Mouse (Mus musculus): Measurements from ENCODE around the gene Arl6ip1. TPM values are rescaled to one million over a fixed set of nuclear protein-coding genes. Genes with fewer than 3 reads are reported as not detected.

The Arl6ip1 gene
- total RNA-seq, 1 experiment from 2014 or later = 189 TPM

- ATAC-seq (replicated peaks in 1 of 2; ENCODE audit: insufficient read depth in 1 of 2, low FRiP score in 2 of 2, low TSS enrichment in 1 of 2, low read depth in 1 of 2, poor library complexity in 2 of 2, severe bottlenecking in 2 of 2) = no peak
These were observed 10.3 kb downstream of the Arl6ip1 start for GRCm38 (mm10) chr7:118119142-118119541.

DNA sequence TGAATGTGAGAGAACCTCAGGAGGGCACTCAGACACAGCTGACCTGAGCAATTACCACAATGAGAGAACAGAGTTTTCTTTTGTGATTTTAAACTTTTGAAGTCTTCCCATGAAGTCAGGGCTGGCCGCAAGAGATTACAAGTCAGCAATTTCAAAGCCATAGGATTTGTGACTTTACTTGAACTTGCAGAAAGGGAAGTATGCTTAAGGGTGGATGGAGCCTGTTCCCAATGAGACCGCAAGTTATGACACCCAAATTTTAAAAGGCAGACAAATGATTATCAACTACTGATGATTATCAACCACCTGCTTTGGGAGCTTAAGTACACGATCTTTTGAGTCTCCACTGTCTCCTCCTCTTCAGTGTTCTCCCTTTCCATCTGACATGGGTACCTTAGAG, 11.0 kb downstream of the Arl6ip1 start:
- ATAC-seq (replicated peaks in 1 of 2; ENCODE audit: insufficient read depth in 1 of 2, low FRiP score in 2 of 2, low TSS enrichment in 1 of 2, low read depth in 1 of 2, poor library complexity in 2 of 2, severe bottlenecking in 2 of 2) = no peak

DNA sequence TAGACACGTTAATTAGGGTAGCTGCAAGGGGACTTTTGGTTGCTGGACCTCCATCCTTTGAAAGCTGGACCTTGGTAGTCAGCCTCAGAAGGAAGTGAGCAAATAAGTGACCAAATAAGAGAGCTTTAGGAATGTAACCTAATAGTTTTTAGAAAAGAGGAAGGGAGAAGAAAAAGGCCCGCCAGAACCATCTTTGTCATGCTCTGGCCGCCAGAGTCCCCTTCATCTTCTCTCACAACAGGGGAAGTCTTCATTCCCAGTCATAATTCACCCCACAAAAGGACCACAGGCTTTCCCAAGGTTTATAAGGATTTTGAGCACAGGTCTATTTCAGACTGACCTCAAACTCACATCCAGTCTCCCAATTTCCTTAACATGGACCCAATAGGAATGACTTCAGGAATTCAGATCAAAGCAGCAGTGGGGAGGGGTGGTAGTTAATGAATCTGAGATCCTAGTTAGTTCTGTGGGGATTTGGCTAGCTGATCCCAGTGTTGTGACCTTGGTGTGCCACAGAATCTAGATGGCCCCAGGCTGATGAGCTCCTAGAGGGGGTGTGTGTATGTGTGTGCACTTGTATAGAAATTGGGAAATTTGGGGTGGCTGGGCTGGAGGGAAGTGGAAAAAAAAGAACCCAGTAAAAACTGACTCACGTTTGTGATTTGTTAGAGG, 11.8 kb downstream of the Arl6ip1 start:
- no peak for ATAC-seq (replicated peaks in 1 of 2; ENCODE audit: insufficient read depth in 1 of 2, low FRiP score in 2 of 2, low TSS enrichment in 1 of 2, low read depth in 1 of 2, poor library complexity in 2 of 2, severe bottlenecking in 2 of 2)

DNA sequence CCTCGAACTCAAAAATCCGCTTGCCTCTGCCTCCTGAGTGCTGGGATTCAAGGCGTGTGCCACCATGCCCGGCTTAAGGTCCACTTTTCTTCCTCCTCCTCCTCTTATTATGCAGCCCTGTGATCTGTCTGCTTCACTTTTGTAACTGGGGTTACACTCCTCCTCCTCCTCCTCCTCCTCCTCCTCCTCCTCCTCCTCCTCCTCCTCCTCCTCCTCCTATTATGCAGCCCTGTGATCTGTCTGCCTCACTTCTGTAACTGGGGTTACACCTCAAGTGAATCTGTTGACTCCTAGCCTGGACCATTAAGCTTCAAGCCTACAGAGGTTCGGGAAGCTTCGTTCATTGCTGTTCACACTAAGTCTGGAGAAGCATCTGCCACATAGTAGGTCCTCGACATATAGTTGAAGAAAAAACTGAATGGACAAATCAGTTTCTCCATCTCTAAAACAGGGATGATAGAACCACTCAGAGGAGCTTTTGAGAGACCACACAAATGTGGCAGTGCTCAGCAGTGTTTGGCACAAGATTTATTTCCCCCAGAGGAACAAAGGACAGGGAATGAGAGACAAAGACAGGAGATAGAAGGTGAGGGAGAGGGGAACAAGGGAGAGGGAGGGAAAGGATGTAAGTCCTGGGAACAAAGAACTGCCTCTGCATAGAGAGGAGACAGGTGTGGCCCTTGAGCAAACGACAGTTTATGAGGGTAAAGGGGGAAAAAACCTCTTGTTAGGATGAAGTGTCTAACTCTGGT, 12.5 kb downstream of the Arl6ip1 start:
- no peak for ATAC-seq (replicated peaks in 1 of 2; ENCODE audit: insufficient read depth in 1 of 2, low FRiP score in 2 of 2, low TSS enrichment in 1 of 2, low read depth in 1 of 2, poor library complexity in 2 of 2, severe bottlenecking in 2 of 2)

- peak; percentile 72 to 84 for ATAC-seq (replicated peaks in 1 of 2; ENCODE audit: insufficient read depth in 1 of 2, low FRiP score in 2 of 2, low TSS enrichment in 1 of 2, low read depth in 1 of 2, poor library complexity in 2 of 2, severe bottlenecking in 2 of 2)
These were observed 13.4 kb downstream of the Arl6ip1 start, which contains the start of gene Rps15a for GRCm38 (mm10) chr7:118115877-118116568. TSS of gene Rps15a (minus strand) at chr7:118116188.

GRCm38 (mm10) chr7:118115533-118115876, 14.0 kb downstream of the Arl6ip1 start:
- ATAC-seq (replicated peaks in 1 of 2; ENCODE audit: insufficient read depth in 1 of 2, low FRiP score in 2 of 2, low TSS enrichment in 1 of 2, low read depth in 1 of 2, poor library complexity in 2 of 2, severe bottlenecking in 2 of 2) = peak; percentile 11 to 20; a peak in 3 of 4 replicates

- ATAC-seq (replicated peaks in 1 of 2; ENCODE audit: insufficient read depth in 1 of 2, low FRiP score in 2 of 2, low TSS enrichment in 1 of 2, low read depth in 1 of 2, poor library complexity in 2 of 2, severe bottlenecking in 2 of 2) = no peak
These were observed 15.7 kb downstream of the Arl6ip1 start for GRCm38 (mm10) chr7:118113541-118114297.

DNA sequence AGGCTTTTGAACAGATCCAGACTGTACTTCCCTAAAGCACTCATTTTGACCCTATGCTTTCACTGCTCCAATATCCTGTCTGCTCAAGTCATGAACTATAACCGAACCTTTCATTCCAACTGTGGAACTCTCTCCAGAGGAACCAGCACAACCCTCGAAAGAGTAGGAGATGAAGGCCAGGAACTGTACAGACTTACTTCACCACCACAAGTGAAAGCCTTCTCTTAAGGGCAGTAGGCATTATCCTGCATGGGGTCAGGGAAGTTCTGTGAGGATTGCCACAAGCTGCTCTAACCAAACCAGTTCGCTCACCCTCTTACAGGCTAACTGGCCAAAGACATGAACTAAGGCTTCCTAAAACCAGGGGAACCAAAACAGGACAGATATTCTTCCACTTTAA, 18.3 kb downstream of the Arl6ip1 start:
- ATAC-seq (replicated peaks in 1 of 2; ENCODE audit: insufficient read depth in 1 of 2, low FRiP score in 2 of 2, low TSS enrichment in 1 of 2, low read depth in 1 of 2, poor library complexity in 2 of 2, severe bottlenecking in 2 of 2) = no peak

- ATAC-seq (replicated peaks in 1 of 2; ENCODE audit: insufficient read depth in 1 of 2, low FRiP score in 2 of 2, low TSS enrichment in 1 of 2, low read depth in 1 of 2, poor library complexity in 2 of 2, severe bottlenecking in 2 of 2) = no peak
These were observed 21.8 kb downstream of the Arl6ip1 start for GRCm38 (mm10) chr7:118107671-118108070.

DNA sequence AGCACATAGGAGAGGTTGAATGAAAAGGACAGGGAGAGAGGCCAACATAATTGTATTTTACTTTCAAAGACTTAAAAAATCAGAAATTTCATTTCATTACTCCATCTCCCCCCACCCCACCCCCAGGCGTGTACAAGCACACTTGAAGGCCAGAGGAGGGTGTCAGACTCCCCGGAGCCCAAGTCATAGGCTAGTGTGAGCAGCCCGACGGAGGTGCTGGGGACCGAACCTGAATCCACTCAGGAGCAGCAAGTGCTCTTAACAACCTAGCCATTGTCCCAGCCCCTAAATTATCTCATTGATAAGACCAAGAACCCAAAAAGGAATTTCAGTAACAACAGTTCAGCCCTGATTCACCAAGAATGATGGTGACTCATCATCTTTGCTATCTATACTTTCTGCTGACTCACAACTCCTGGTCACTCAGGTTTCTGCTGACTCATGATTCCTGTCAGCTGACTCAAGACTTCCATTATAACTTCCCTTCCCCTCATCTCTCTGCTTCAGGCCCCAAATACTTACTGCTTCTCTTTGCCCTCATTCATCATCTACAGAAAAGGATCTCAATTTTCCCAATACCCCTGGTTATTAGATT, 24.9 kb downstream of the Arl6ip1 start:
- no peak for ATAC-seq (replicated peaks in 1 of 2; ENCODE audit: insufficient read depth in 1 of 2, low FRiP score in 2 of 2, low TSS enrichment in 1 of 2, low read depth in 1 of 2, poor library complexity in 2 of 2, severe bottlenecking in 2 of 2)

DNA sequence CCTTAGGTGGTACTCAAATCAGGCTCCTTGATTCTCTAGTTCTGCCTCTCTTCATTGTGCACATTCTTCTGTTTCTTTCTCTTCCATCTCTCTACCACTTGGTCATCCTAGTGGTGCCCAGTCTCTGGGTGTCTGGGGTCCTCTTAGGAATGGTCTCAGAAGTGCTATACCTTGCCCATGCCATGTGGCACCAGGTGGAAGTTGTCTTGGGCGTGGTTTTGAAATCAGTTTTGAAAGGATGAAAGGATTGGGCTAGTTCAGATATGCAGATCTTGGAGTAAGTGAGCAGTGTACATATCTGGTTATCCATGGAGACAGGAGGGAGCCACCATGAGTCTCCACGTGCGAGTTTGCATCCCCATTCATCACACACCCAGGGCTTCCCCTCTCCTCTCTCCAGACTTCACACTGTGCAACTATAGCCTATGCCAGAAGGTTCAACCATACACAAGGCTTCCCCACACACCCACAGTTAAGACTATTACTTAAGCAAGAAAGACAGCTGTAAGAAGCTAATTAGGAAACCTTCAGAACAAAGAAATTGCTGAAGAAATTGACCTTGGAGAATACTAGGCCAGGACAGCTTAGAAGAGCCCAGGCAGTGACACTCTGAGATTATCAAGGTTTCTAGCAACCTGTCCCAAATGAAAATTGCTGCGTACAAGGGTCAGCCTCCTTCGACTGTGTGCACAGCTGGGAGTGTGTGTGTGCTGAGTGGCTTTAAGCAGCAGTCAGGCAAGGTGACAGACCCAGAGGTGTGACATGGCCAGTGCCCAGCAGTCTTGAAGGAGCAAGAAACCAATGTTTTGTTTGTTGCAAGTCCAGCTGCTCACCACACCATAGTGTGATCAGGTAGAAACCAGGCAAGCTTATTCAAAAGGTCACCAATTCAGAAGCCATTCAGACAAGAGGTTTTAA, 25.7 kb downstream of the Arl6ip1 start:
- no peak for ATAC-seq (replicated peaks in 1 of 2; ENCODE audit: insufficient read depth in 1 of 2, low FRiP score in 2 of 2, low TSS enrichment in 1 of 2, low read depth in 1 of 2, poor library complexity in 2 of 2, severe bottlenecking in 2 of 2)

DNA sequence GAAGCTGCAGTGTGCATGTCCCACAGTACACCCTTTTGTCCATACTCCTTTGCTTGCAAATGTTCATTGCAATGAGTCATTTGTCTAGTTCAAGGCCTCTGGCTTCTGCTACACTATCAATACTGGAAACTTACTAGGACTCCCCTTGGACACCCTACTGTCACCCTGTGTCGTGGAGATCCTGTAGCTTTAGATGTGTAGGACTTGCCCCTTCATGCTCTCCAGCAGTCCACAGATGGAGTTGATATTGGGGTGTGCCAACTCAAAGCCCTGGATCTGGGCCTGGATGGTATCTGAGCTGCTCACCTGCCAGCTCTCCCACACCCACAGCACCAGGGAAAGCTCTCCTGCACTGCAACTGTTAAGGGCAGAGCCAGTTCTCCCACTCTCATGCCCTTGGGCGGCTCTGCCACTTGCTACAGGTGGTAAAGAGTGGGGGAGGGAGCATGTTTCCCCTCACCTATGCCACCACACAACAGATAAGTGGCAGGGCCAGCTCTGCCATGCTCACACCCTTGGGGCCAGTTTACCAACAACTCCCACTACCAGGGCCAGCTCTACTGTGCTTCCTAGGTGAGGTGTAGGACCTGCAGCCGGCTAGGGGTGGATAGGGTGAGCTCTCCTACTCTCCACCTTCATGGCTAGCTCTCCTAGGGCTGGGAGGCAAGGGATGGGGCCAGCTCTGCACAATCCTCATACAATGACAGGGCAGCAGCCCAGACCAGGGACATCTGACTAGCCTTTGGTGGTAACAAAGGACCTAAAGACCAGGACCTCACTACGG, 26.6 kb downstream of the Arl6ip1 start:
- no peak for ATAC-seq (replicated peaks in 1 of 2; ENCODE audit: insufficient read depth in 1 of 2, low FRiP score in 2 of 2, low TSS enrichment in 1 of 2, low read depth in 1 of 2, poor library complexity in 2 of 2, severe bottlenecking in 2 of 2)

DNA sequence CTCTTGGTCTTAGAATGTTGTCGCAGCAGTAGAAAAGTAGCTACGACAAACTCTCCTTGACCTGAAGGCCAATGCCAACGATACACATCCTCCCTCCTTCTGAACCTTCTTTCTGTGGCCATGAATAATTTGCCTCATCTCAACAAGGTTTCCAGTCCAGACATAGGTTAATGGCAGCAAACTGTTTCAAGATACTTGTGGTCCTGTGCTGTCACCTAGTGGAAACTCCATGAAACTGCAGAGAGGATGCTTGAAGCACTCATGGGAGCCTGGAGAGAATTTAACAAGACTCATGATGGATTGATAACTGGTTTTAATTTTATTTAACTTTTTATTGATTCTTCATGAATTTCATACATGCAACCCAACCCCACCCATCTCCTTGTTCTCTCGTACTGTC, 27.2 kb downstream of the Arl6ip1 start:
- ATAC-seq (replicated peaks in 1 of 2; ENCODE audit: insufficient read depth in 1 of 2, low FRiP score in 2 of 2, low TSS enrichment in 1 of 2, low read depth in 1 of 2, poor library complexity in 2 of 2, severe bottlenecking in 2 of 2) = peak; percentile 53 to 60; a peak in 1 of 4 replicates

DNA sequence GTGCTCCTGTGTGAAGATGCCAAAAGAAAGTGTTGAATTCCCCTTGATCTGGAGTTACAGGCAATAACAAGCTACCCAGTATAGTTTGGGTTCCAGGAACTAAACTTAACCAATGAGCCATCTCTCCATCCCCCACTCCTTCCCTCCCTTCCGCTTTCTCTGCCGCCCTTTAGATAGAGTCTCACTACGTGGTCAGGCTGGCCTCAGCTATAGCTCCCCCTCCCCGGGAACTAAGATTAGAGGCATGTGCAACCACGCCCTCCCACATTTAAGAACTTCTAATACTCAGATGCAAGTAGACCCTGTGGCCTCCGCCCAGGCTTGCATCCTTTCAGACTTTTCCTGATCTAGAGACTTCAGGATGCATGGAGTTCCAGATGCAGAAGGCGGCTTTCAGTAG, 31.8 kb downstream of the Arl6ip1 start:
- no peak for ATAC-seq (replicated peaks in 1 of 2; ENCODE audit: insufficient read depth in 1 of 2, low FRiP score in 2 of 2, low TSS enrichment in 1 of 2, low read depth in 1 of 2, poor library complexity in 2 of 2, severe bottlenecking in 2 of 2)

GRCm38 (mm10) chr7:118079987-118080386, 49.5 kb downstream of the Arl6ip1 start:
- ATAC-seq (replicated peaks in 1 of 2; ENCODE audit: insufficient read depth in 1 of 2, low FRiP score in 2 of 2, low TSS enrichment in 1 of 2, low read depth in 1 of 2, poor library complexity in 2 of 2, severe bottlenecking in 2 of 2) = no peak

DNA sequence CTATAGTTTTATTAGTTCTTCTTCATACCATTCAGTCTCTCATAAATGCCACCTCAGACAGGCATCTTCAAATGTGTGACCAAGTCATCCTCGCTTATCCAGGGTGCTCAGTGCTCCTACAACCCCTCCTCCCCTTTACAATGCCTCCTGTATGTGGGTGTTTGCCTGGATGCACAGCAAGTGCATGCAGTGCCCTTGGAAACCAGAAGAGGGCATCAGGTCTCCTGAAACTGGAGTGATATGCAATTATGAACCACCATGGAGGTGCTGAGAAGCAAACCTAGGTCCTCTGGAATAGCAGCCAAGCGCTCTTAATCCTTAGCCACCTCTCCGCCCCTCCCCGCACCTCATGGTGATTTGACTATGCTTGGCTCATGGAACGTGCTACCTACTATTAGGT, 50.4 kb downstream of the Arl6ip1 start:
- ATAC-seq (replicated peaks in 1 of 2; ENCODE audit: insufficient read depth in 1 of 2, low FRiP score in 2 of 2, low TSS enrichment in 1 of 2, low read depth in 1 of 2, poor library complexity in 2 of 2, severe bottlenecking in 2 of 2) = no peak
